Mouse (Mus musculus) testis, adult 2 months (tissue): Measurements from ENCODE around the gene Rab11a. TPM values are rescaled to one million over a fixed set of nuclear protein-coding genes. Genes with fewer than 3 reads are reported as not detected.

ENCODE experiments used
- H3K27ac ChIP-seq: fragments of 200-500 bp; 2 replicates; pipeline ENCODE4 v1.5.1; 2012; ENCODE audit warnings: low read depth, low read length; ENCODE audit not compliant: control insufficient read depth, insufficient read depth
- H3K27me3 ChIP-seq: fragments of 200-500 bp; 2 replicates; pipeline ENCODE4 v1.6.1; 2012; ENCODE audit warnings: mild to moderate bottlenecking, low read length, moderate library complexity; ENCODE audit not compliant: control insufficient read depth, insufficient read depth
- H3K36me3 ChIP-seq: fragments of 200-500 bp; 2 replicates; pipeline ENCODE4 v1.6.1; 2012; ENCODE audit warnings: mild to moderate bottlenecking, low read length; ENCODE audit not compliant: control insufficient read depth, insufficient read depth
- H3K4me1 ChIP-seq: fragments of 200-500 bp; 2 replicates; pipeline ENCODE4 v1.6.1; 2012; ENCODE audit warnings: low read length; ENCODE audit not compliant: control insufficient read depth, insufficient read depth
- H3K4me3 ChIP-seq: fragments of 200-500 bp; 2 replicates; pipeline ENCODE4 v1.5.1; 2012; ENCODE audit warnings: low read depth, mild to moderate bottlenecking, low read length, moderate library complexity, mixed read lengths; ENCODE audit not compliant: control insufficient read depth
- CTCF ChIP-seq: fragments of 200-500 bp; IDR thresholded peaks from 2 replicates; pipeline ENCODE4 v1.5.1; 2012; ENCODE audit warnings: low read depth, mild to moderate bottlenecking, inconsistent platforms, low read length, moderate library complexity; ENCODE audit not compliant: control insufficient read depth, insufficient read depth, insufficient replicate concordance
- POLR2A ChIP-seq: fragments of 200-500 bp; IDR thresholded peaks from 2 replicates; pipeline ENCODE4 v1.6.1; 2012; ENCODE audit warnings: low read depth, mild to moderate bottlenecking, inconsistent platforms, low read length, moderate library complexity; ENCODE audit not compliant: control insufficient read depth
- polyA plus RNA-seq: library from polyadenylated mRNA; depleted of rRNA; stranded (reverse); fragments of >200 nt; gene quantifications from 2 replicates; pipeline ENCODE4 v1.2.3, GENCODE M21; 2012

The Rab11a gene
- polyA plus RNA-seq, 1 experiment, result 127 TPM

GRCm38 (mm10) chr9:64775491-64775890, 37.9 kb upstream of the Rab11a start:
- H3K27ac ChIP-seq, result no peak overlapping the region
- no peak overlapping the region for H3K4me3 ChIP-seq
- peaks cover 2% of the 10 kb centered on the region for H3K4me1 ChIP-seq
- TF ChIP-seq CTCF (no peak), POLR2A (no peak)
- no peaks in the 10 kb centered on the region for H3K36me3 ChIP-seq
- no peaks in the 10 kb centered on the region for H3K27me3 ChIP-seq

GRCm38 (mm10) chr9:64774883-64775282, 37.3 kb upstream of the Rab11a start:
- Histone ChIP-seq H3K27me3 (no peaks in the 10 kb centered on the region), H3K4me3 (no peak overlapping the region), H3K4me1 (peaks cover 2% of the 10 kb centered on the region), H3K36me3 (no peaks in the 10 kb centered on the region), H3K27ac (no peak overlapping the region)
- TF ChIP-seq CTCF (no peak), POLR2A (no peak)

- Histone ChIP-seq H3K4me3 (no peak overlapping the region), H3K36me3 (no peaks in the 10 kb centered on the region), H3K27me3 (no peaks in the 10 kb centered on the region), H3K4me1 (peaks cover 3% of the 10 kb centered on the region), H3K27ac (no peak overlapping the region)
- no peak for TF ChIP-seq CTCF
- no peak for TF ChIP-seq POLR2A
Measured at GRCm38 (mm10) chr9:64774411-64774811, 36.9 kb upstream of the Rab11a start.

- Histone ChIP-seq H3K4me3 (no peak overlapping the region), H3K4me1 (peaks cover 4% of the 10 kb centered on the region), H3K36me3 (no peaks in the 10 kb centered on the region), H3K27ac (no peak overlapping the region), H3K27me3 (no peaks in the 10 kb centered on the region)
- TF ChIP-seq POLR2A (no peak), CTCF (no peak)
Measured at GRCm38 (mm10) chr9:64773936-64774335, 36.4 kb upstream of the Rab11a start.

GRCm38 (mm10) chr9:64773254-64773653, 35.7 kb upstream of the Rab11a start:
- TF ChIP-seq POLR2A (no peak), CTCF (no peak)
- Histone ChIP-seq H3K27ac (no peak overlapping the region), H3K27me3 (no peaks in the 10 kb centered on the region), H3K4me3 (no peak overlapping the region), H3K4me1 (peaks cover 3% of the 10 kb centered on the region; the same call in 1 of the 2 replicates), H3K36me3 (no peaks in the 10 kb centered on the region)

- Histone ChIP-seq H3K27me3 (no peaks in the 10 kb centered on the region), H3K27ac (no peak overlapping the region), H3K36me3 (no peaks in the 10 kb centered on the region), H3K4me3 (no peak overlapping the region), H3K4me1 (peaks cover 3% of the 10 kb centered on the region; the same call in 1 of the 2 replicates)
- no peak for TF ChIP-seq POLR2A
- no peak for TF ChIP-seq CTCF
Measured at GRCm38 (mm10) chr9:64771236-64771635, 33.7 kb upstream of the Rab11a start.

GRCm38 (mm10) chr9:64770411-64770849, 32.9 kb upstream of the Rab11a start:
- H3K36me3 ChIP-seq, result no peaks in the 10 kb centered on the region
- TF ChIP-seq CTCF (no peak), POLR2A (no peak)
- no peaks in the 10 kb centered on the region for H3K27me3 ChIP-seq
- H3K4me1 ChIP-seq, result peaks cover 3% of the 10 kb centered on the region; the same call in 1 of the 2 replicates
- no peak overlapping the region for H3K4me3 ChIP-seq
- H3K27ac ChIP-seq, result no peak overlapping the region

- no peaks in the 10 kb centered on the region for H3K36me3 ChIP-seq
- TF ChIP-seq CTCF (no peak), POLR2A (no peak)
- no peak overlapping the region for H3K4me3 ChIP-seq
- H3K27me3 ChIP-seq, result no peaks in the 10 kb centered on the region
- H3K27ac ChIP-seq, result no peak overlapping the region
- H3K4me1 ChIP-seq, result peaks cover 3% of the 10 kb centered on the region; the same call in 1 of the 2 replicates
Measured at GRCm38 (mm10) chr9:64769911-64770310, 32.4 kb upstream of the Rab11a start.
